Mouse (Mus musculus) skeletal muscle tissue, adult 2 months (tissue): ENCODE results near the gene Ubxn2a.
A peak's percentile ranks its signal among the peaks of the same experiment; 100 is the strongest.
"Not testable (repeated sequence)": the region's sequence is repeated elsewhere in the genome, so short reads cannot be mapped to it uniquely, and the experiment has no call there.

Experiments
- DNase-seq: peaks from one replicate; pipeline ENCODE4 v3.0.0-alpha.2; 2012; ENCODE audit warnings: low read depth, low spot score

The Ubxn2a gene

GRCm38 (mm10) chr12:4906951-4907906 is at the start of gene Ubxn2a:
Gene Ubxn2a (minus strand): TSS chr12:4907705.
- peak; percentile 88 for DNase-seq

- DNase-seq, result no peak
These were observed 45.7 kb upstream of the Ubxn2a start for GRCm38 (mm10) chr12:4953156-4953555.

GRCm38 (mm10) chr12:4952272-4952671 is 44.8 kb upstream of the Ubxn2a start:
- no peak for DNase-seq

GRCm38 (mm10) chr12:4930820-4931548 is 23.5 kb upstream of the Ubxn2a start:
- DNase-seq, result no peak

GRCm38 (mm10) chr12:4928197-4928596 is 20.7 kb upstream of the Ubxn2a start:
- DNase-seq, result no peak

- DNase-seq, result peak; percentile 52
These were observed 10.5 kb upstream of the Ubxn2a start for GRCm38 (mm10) chr12:4917805-4918591.

GRCm38 (mm10) chr12:4916994-4917804 is 9.7 kb upstream of the Ubxn2a start, which contains the start of gene Atad2b:
Gene Atad2b (plus strand): TSS chr12:4917353.
- peak; percentile 96 for DNase-seq

- no peak for DNase-seq
These were observed 7.4 kb upstream of the Ubxn2a start for GRCm38 (mm10) chr12:4914944-4915343.

GRCm38 (mm10) chr12:4914441-4914840 is 6.9 kb upstream of the Ubxn2a start:
- no peak for DNase-seq

- DNase-seq, result no peak
These were observed 4.2 kb upstream of the Ubxn2a start for GRCm38 (mm10) chr12:4911716-4912115.

GRCm38 (mm10) chr12:4910496-4910895 is 3.0 kb upstream of the Ubxn2a start:
- DNase-seq, result not testable (repeated sequence)

GRCm38 (mm10) chr12:4908391-4908790 is 886 bp upstream of the Ubxn2a start:
- no peak for DNase-seq

- no peak for DNase-seq
These were observed 1.0 kb downstream of the Ubxn2a start for GRCm38 (mm10) chr12:4906476-4906875.

GRCm38 (mm10) chr12:4905946-4906345 is 1.6 kb downstream of the Ubxn2a start:
- no peak for DNase-seq

GRCm38 (mm10) chr12:4898024-4898423 is 9.5 kb downstream of the Ubxn2a start:
- no peak for DNase-seq

- DNase-seq, result no peak
These were observed 17.6 kb downstream of the Ubxn2a start for GRCm38 (mm10) chr12:4889891-4890290.

GRCm38 (mm10) chr12:4889251-4889650 is 18.3 kb downstream of the Ubxn2a start:
- DNase-seq, result peak; percentile 56

GRCm38 (mm10) chr12:4888739-4889138 is 18.8 kb downstream of the Ubxn2a start:
- no peak for DNase-seq

- not testable (repeated sequence) for DNase-seq
These were observed 20.9 kb downstream of the Ubxn2a start for GRCm38 (mm10) chr12:4886581-4886980.

GRCm38 (mm10) chr12:4885062-4885461 is 22.4 kb downstream of the Ubxn2a start:
- DNase-seq, result no peak

- no peak for DNase-seq
These were observed 25.4 kb downstream of the Ubxn2a start for GRCm38 (mm10) chr12:4882086-4882485.
